Mouse (Mus musculus): Measurements from ENCODE around the gene Ptprf.

The Ptprf gene

DNA sequence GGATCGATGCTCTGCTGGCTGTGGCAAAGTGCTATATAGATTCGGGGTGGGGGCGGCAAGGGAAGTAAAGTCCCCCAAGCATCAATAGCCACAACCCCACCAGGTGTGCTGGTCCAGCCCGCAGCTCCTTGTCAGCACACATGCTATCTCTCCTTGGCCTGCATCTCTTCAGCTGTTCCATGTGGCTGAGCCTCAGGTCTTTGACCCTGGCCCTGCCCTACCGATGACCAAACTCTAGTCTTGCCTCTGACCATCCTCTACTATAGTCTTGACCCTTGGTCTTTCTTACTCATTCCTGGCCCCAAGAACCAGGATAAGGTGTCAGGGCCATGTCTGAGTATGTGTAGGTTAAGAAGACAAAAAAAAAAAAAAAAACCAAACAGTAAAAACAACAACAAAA, 33.2 kb downstream of the Ptprf start:
- no peak for DNase-seq (ENCODE audit: low spot score)

DNA sequence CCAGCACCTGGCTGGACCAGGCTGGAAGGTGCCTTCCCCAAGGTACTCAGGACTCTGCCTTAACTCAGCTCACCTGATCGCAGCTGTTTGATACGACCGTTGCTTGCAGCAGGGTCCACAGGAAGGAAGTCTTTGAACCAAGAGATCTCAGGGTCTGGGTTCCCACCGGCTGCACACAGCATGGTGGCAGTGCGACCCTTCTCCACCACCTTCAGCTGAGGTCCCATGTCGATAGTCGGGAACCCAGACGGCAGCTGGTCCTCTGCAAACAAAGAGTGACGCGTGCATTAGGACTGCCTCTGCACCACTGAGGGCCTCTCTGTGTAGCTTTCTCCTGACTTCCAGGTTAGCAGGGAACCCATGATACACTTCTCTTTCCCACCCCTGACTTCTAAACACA, 33.8 kb downstream of the Ptprf start:
- no peak for DNase-seq (ENCODE audit: low spot score)

DNA sequence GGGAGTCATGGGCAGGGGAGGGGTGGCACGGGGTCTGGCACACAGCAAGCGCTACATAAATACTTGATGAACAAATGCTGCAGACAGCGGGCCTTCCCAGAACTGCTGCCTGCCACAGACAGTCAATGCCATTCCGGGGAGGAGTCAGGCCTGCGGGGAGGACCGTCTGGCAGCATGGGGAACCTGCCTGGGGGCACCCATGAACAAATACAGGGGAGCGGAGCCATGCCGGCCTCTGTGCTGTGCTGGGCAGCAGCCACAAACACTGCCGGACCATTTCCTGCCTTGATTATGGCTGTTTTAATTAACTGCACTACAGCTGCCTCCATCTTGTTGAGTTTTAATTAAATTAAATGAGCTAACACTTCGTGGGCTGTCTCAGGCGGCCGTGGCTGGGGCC, 35.0 kb downstream of the Ptprf start:
- DNase-seq (ENCODE audit: low spot score) = no peak

DNA sequence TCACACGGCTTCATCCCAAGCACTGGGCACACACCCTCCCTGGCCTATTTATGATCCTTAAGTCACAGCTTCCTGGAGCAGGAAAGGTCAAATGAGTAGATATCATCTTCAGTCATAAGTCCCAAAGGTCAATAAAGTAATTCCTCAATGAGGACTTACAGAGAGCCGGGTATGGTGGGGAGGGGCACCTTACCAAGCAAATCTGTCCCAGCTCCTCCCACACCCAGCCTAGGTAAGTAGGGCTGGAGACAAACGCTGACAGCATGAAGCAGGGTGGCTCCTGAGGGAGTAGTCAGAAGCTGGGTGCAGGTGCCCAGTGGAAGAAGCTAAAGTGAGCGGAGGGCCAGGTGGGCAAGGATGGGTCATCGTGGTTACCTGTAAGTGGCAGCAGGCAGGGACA, 36.3 kb downstream of the Ptprf start:
- DNase-seq (ENCODE audit: low spot score) = no peak

DNA sequence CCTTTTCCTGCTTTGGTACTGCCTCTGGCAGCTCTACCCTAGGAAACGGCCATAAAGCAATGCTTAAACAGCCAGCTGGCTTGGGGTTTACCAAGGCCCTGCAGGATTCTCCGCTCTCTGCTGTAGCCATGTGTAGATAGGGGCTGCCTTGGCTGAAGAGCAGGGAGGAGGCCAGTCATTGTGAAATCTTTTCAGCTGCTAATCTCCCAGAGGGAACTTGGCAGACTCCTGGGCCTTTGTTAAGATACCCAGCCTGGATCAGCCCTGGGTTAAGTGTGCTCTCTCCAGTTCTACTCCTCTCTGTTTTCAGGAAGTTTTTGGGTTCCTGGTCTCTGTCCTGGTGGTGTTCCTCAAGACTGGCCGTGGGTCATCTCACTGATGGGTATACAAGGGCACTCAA, 43.9 kb downstream of the Ptprf start:
- no peak for DNase-seq (ENCODE audit: low spot score)

DNA sequence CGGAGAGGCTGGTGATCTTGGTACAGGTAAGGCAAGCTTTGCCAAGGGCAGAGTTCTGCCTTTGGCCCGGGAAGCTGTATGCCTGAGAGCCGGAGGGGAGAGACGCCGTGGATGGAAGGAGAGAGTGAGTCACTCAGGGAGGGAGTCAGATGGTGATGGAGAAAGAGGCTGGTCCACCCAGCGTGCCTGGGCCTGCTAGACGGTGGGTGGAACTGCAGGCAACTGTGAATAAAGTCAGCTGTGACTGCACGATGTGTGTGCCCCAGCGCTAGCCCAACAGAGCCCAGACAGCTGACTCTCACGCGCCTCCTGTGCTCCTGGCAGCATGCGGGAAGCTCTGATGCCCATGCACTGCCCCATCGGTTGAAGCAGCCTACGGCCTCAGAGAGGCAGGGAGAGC, 45.4 kb downstream of the Ptprf start:
- no peak for DNase-seq (ENCODE audit: low spot score)

DNA sequence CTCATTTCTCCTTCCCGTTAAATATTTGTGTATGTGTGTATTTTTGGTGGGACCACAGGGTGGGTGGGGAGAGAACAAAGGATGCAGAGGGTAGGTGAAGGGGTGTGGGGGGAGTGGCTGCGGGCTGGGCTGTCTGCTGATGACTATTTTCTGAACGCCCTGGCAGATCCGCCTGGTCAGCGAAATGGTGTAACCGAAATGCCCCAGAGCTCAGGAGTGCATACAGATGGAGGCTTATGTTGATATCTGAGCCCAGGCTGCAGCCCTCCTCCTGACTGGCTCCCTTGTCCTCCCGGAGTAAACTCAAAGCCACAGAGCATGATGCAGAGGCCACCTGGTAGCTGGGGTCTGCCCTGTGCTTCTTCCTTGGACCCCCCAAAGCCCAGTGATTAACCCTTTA, 47.4 kb downstream of the Ptprf start:
- DNase-seq (ENCODE audit: low spot score) = no peak

DNA sequence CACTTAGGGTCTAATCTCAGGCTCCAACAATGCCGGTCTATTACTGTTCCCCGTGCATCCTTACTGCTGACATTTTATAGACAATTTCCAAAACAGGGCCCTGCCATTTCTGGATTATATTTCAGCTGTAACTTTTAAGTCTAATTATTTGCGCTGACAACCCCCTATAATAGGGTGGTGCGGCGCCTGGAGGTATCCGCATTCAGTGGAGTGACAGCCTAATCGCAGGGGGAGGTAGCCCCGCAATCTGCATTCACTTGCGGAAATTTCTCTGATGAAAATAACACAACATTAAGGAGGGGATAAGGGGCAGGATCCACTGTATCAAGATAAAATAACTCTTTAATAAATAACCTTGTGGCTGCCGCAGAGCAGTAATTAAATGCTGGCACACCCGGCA, 47.9 kb downstream of the Ptprf start:
- no peak for DNase-seq (ENCODE audit: low spot score)

DNA sequence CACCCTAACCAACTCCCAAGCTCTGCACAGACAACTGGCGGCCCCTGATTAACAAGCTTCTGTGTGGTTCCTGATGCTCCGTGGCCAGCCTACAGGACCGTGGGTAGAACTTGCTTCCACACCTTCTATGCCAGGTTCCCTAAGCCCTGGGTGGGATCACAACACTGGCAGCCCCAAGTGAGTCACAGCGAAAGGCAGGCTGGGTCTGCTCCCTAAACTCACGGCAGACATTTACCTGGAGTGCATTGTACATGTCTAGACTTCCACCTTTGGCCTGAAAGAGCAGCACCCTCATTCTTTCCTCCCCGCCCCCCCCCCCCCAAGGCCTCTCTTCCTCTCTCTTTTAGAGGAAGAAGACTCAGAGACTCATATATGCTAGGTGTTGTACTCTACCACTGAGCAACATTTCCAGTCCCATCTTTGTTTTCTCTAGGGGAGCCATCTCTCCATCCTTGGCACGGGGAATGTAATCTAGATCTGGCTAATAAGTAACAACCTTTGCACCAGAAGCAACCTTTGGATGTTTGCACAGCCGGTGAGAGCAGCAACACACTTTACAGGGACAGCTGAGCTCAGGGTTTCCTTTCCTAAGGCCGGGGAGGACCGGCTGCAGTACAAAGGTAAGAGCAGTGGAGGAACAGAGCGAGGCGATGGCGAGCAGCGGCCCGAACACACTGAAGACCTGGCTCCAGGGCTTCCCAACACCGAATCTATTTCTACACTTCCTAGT, 51.1 kb downstream of the Ptprf start:
- no peak for DNase-seq (ENCODE audit: low spot score)

DNA sequence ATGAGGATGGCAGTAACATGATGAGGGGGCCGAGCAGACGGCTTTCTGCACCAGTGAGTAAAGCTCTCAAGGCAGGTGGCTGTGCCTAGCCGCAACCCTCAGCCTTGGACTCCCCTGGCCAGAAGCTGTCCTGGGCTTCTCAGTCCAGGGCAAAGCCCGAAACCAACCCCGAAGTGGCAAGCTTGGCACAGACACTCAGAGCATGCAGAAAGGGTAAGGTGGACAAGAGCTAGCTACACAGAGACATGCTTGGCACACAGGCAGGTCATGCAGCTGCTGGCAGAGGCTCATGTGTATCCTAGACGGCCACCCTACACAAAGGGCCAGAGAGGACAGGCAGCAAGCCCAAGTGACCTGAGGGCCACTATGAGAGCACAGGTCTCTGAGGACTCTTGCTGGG, 52.5 kb downstream of the Ptprf start:
- no peak for DNase-seq (ENCODE audit: low spot score)

DNA sequence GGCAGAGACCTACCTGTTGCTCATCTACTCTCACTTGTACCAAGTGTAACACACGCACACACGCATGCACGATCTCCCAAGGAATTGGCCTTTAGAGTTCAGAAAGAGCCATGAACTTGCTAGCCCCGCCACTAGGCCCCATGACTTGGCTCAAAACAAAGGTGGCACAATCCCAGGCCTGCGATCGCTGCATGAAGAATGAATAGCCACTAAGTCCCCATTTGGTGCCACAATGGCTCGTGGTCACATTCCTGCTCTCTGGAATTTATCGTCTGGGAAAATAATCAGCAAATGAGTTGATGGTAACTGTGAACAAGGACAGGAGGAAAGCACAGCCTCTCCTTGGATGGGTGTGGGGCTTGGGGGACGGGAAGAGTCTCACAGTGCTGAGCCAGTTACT, 54.3 kb downstream of the Ptprf start:
- DNase-seq (ENCODE audit: low spot score) = no peak

DNA sequence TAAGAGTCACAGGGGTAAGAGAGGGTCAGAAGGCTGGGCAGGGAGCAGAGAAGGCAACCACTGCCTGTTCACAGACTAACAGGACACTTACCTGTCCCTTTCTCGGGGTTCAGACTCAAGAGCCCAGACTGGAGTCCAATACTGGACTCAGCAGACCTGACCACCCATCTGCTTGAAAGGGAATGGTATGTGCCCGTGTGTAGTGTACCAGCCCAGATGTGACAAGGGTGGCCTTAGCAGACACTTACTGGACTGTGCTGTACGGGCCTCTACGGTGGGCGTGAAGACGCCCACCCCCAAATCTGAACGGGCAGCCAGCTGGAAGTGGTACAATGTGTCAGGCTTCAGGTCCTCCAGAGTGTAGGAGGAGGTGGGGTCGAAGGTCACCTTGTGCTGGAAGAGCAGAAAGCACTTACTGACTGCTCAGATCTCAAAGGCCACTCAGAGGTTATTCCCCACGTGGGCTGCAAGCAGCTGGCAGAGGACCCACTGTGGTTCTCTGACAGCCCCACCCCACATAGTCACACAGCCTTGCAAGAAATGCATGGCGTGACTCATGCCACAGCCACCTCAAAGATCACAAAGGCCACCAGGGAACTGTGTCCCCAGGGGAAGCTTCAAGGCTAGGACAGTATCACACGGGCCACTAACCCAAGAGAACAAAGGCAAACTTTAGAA, 56.4 kb downstream of the Ptprf start:
- DNase-seq (ENCODE audit: low spot score) = no peak

DNA sequence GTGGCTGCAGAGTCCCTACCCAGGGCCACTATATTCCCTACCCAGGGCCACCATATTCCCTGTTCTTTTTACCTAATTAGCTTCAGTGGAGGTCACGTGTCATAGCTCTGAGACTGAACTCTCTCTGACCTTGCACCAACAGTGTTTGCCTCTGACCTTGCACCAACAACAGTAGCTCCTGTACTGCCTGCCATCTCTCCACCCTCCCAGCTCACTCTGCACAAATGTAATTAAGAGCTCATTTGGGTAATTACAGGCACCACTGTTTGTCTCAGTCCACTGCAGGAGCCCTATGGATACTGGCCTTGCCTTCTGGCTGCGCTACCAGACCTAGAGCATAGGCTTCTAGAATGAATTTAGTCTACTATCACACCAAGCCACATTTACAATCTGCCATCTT, 57.3 kb downstream of the Ptprf start:
- DNase-seq (ENCODE audit: low spot score) = no peak

DNA sequence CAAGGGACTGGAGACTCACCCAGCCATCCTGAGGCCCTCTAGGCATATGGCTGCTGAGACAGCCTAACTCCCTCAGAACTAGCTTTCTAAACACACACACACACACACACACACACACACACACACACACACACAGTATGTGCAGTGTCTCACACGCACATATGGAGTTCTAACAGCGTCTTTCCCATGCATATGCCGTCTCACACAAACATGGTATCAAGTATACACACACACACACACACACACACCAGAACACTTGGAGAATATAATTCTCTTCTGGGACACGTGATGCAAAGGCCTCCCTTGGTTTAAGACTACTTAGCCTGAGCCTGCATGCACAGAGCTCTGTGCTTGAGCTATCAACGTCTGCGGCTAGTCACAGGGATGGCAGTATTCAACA, 59.3 kb downstream of the Ptprf start:
- DNase-seq (ENCODE audit: low spot score) = no peak

DNA sequence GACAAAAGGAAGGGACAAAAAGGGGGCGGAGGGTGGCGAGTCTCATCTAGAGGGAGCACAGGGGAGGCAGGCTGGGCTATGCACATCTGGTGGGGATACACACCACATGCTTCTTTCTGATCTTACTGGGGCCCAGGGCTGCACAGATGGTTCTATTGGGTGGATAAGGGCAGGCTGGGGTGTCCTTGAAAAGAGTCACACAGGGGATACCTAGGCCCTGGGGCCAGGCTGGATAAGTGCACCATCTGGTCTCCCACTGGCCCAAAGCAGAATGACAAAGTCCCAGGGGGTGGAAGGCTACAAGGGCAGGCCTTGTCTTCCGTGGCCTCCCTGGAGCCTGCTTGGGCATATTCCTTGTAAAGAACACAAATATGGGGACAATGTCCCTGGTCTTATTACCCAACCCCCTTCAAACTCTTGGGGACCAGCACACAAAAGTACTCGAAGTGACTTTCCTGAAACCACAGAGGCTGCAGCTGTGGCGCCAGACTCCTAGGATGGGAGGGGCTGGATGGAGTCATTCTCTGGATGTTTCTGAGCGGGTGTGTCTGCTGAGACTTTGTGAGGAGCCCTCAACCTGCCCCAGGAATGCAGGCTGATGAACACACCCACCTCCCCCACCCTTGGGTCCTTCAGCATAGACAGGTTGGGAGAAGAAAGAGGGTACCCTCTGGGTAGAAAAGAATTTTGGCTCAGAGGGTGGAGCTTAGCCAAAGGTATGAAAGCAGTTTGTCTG, 62.0 kb downstream of the Ptprf start:
- DNase-seq (ENCODE audit: low spot score) = no peak

DNA sequence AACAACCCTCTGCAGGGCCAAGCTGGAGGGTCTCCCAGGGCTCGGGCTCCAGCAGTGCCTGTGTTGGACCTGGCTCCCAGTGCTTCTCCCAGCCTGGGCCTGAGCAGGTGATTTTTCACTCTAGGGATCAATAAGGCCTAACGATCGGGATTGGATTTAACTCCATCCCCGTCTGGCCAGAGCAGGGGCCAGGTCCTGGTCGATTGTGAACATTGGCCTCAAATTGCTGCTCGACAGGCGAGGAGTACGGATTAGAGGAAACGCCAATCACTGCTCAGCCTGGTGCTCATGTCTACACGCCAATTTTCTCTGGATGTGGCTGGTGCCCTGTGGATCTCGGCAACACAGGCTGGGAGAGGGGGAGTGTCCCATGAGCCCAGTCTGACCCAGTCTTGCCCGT, 63.8 kb downstream of the Ptprf start:
- DNase-seq (ENCODE audit: low spot score) = no peak

DNA sequence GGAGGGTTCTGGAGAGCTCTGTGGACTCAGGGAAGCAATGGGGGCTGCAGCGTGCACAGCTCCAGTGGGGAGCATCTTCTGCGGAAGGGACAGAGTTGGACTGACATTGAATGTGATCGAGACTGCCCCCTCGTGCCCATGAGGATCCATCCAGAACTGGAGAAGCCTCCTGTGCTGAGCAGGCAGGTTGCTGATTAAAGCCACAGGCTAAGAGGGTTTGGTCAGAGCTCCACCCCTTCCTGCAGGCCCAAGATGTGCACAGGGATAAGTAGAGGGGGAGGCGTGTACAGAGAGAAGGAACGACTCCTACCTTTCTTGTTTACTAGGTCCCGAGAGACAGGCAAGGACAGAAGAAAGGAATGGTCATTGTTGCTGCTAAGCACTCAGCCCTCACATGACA, 69.9 kb downstream of the Ptprf start:
- DNase-seq (ENCODE audit: low spot score) = no peak

DNA sequence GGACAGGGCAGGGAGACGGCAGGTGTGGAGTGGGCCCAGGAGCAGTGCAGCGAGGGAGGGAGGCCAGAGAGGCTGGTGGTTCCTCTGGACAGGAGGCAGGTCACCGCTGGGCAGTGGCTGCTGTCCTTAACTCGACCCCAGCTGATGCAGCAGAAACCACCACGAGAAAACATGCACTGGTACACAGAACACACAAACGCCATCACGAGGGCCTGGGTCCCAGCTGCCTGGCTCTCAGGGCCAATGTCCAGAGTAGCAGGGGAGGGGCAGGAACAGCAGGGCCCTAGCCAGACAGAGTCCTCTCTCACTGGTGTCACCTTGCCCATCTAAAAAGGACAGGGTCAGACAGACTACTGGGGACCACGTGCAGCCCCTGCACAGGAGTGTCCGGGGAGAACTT, 70.4 kb downstream of the Ptprf start:
- DNase-seq (ENCODE audit: low spot score) = no peak

DNA sequence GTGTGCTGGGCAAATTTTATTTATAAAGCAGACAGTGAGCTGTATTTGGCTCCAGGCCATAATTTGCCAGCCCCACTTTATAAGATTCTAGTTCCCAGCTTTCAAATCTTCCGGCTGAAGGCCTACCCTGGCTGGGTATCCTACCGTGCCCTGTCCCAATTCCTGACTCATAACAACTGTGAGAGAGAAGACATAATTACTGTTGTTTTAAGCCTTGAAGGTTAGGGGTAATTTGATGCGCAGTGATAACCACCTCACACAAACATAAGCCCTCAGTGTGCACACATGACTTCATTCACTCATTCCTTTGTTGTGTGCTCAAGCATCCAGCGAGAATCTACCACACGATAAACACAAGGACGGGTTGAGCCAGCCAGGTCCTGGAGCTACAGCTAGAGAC, 71.7 kb downstream of the Ptprf start:
- DNase-seq (ENCODE audit: low spot score) = no peak

DNA sequence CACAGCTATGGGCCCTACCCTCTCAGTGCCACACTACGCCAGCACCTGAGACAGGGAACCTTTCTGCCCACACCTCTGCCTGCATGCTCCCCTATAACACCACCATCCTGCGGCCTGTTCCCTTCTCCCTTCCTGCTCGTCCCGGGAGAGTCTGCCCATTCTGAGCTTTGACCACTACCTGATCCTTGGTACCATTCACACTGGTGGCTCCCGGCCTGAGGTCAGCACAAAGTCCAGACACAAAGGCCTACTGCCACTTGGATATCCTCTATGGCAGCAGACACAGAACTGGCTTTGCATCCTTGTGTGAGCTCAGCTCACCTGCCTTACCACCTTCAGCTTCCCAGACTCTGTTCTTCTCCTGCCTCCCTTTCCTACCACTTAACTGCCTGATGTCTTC, 72.7 kb downstream of the Ptprf start:
- no peak for DNase-seq (ENCODE audit: low spot score)

DNA sequence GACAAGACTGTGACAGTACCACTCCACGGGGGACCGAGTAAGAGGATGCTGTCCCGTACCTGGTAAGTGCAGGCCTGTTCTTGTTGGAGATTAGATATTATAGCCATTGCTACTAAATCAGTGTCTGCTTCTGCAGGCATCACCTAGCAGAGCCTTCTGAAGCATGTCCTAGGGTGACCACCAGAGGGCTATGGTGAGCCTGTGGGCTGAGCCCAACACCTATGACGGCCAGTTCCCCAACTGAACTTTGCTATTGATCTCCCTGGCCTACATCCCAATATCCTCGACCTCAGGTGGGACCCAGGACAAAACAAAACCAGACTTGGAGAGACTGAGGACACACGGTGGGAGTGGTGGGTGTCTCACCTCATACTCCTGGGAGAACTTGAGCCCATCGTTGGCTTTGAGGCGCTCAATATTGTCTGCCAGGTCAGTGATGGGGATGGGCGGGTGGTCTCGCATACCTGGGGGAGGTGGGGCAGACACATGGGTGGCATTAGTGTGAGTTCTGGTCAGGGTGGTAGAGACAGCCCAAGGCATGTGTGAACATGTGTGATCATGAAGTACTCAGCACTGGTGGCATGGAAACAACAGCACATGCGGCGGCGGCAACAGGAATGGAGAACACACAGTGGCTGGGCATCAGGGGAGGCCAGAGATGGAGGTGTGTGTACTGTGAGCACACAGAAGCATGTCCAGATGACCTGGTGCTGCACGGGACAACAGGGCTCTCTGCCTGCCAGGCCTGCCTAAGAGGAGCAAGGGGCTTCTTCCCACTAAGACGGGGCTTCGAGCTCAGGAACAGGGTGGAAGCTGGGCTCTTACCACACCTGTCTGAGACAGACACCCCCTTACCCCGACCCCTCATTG, 74.2 kb downstream of the Ptprf start:
- peak; percentile 61 for DNase-seq (ENCODE audit: low spot score)

DNA sequence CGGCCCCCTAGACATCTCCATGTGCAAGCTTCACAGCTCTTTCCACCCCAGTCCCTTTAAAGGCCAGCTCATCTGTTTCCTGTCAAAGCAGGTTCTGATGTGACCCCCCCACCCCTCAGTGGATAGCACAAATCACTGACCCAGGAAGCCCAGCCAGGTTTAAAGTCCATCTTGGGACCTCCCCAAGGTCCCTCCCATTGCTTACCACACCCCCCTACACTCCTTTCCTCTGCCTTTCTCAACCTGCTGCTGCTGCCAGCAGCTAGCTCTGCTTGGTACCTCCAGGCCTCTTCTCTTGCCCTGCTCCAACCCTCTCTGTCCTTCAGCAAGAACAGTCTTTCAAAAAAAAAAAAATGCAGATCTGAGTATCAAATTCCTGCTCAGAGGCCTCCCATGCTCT, 76.3 kb downstream of the Ptprf start:
- no peak for DNase-seq (ENCODE audit: low spot score)
